Mouse (Mus musculus) C2C12 (cell line): ENCODE data around the gene Elovl1.

Experiments used
- CTCF ChIP-seq: IDR thresholded peaks from one replicate; pipeline ENCODE4 v1.5.1; 2011; ENCODE audit not compliant: control insufficient read depth, insufficient read depth, insufficient read length
- MAX ChIP-seq: IDR thresholded peaks from one replicate; pipeline ENCODE4 v1.6.1; 2011; ENCODE audit warnings: mild to moderate bottlenecking, control low read depth
- MYOG ChIP-seq: IDR thresholded peaks from one replicate; pipeline ENCODE4 v1.6.1; 2011; ENCODE audit not compliant: control insufficient read depth, insufficient read length; ENCODE audit errors: extremely low read depth
- USF1 ChIP-seq: IDR thresholded peaks from one replicate; pipeline ENCODE4 v1.6.1; 2011; ENCODE audit warnings: low read depth, mild to moderate bottlenecking, control low read depth, moderate library complexity

GRCm38 (mm10) chr4:118417112-118417797 lies 10.6 kb upstream of the Elovl1 start:
- TF ChIP-seq MAX: no peak
- TF ChIP-seq CTCF: no peak
- no peak for TF ChIP-seq MYOG
- TF ChIP-seq USF1: no peak
